Mouse (Mus musculus) layer of hippocampus, adult 2 months (tissue): ENCODE measurements around the gene Tectb. TPM values are rescaled to one million over a fixed set of nuclear protein-coding genes. Genes with fewer than 3 reads are reported as not detected.
A peak's percentile ranks its signal among the peaks of the same experiment; 100 is the strongest.

Source experiments
- DNase-seq, 2 experiments: peaks; one replicate each; pipeline ENCODE4 v3.0.0; 2022; ENCODE audit warnings: low spot score in 2 of 2
- H3K27ac ChIP-seq: fragments of 200-600 bp; 2 replicates; pipeline ENCODE4 v1.8.1; 2022
- H3K4me3 ChIP-seq: fragments of 200-600 bp; 2 replicates; pipeline ENCODE4 v1.8.1; 2022; ENCODE audit warnings: mild to moderate bottlenecking
- CTCF ChIP-seq: fragments of 200-600 bp; conservative IDR thresholded peaks from 2 replicates; pipeline ENCODE4 v1.8.1; 2022; ENCODE audit warnings: antibody characterized with exemption, mild to moderate bottlenecking, moderate library complexity
- total RNA-seq, 2 experiments: library from RNA; stranded (reverse); gene quantifications; 2 replicates each; pipeline ENCODE4 v1.2.3; 2021

The Tectb gene
- total RNA-seq, 2 experiments from 2014 or later, result 0.15 TPM; not detected in 1

- no peak overlapping the region for H3K27ac ChIP-seq
- peak; percentile 66 to 72 for DNase-seq
- no peak overlapping the region for H3K4me3 ChIP-seq
- peak; percentile 90 for TF ChIP-seq CTCF
Observed at GRCm38 (mm10) chr19:55206482-55207138, 26.1 kb downstream of the Tectb start.

DNA sequence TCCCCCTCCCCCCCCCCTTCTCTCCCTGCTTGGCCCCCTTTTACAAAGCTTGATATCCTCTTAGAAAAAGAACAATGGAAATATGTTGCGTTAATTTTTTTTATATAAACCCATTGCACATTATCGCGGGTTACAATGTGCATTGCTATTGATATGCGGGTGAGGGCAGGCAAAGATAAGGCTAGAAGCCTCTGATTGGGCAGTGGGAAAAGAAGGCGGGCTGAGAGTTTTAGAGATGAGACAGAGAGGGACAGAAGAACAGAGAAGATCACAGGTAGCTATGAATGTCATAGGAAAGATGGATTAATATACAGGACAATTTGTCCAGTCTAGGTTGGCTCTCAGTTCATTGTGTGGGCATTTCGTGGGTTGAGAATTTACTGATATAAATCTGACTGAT is 26.7 kb downstream of the Tectb start:
- DNase-seq, result no peak
- TF ChIP-seq CTCF, result no peak
- no peak overlapping the region for H3K4me3 ChIP-seq
- H3K27ac ChIP-seq, result no peak overlapping the region

- H3K4me3 ChIP-seq, result no peak overlapping the region
- no peak for TF ChIP-seq CTCF
- H3K27ac ChIP-seq, result no peak overlapping the region
- DNase-seq, result no peak
Observed at GRCm38 (mm10) chr19:55207746-55208538, 27.4 kb downstream of the Tectb start.

DNA sequence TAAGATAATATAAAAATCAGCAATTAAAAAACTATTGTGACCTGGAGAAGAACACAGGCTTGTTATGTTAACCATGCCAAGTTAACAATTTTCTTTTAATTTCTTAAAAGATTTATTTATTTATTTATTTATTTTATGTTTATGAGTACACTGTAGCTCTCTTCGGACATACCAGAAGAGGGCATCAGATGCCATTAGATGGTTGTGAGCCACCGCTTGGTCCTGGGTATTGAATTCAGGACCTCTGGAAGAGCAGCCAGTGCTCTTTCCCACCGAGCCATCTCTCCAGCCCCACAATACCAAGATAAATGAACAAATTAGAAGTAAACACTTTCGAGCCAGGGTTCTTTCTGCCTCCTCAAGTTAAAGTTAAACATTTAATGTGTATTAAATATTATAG is 28.1 kb downstream of the Tectb start:
- Histone ChIP-seq H3K27ac (no peak overlapping the region), H3K4me3 (no peak overlapping the region)
- peak; percentile 50 for TF ChIP-seq CTCF
- no peak for DNase-seq

- no peak overlapping the region for H3K27ac ChIP-seq
- no peak for DNase-seq
- TF ChIP-seq CTCF, result no peak
- no peak overlapping the region for H3K4me3 ChIP-seq
Observed at GRCm38 (mm10) chr19:55209084-55209483, 28.6 kb downstream of the Tectb start.

DNA sequence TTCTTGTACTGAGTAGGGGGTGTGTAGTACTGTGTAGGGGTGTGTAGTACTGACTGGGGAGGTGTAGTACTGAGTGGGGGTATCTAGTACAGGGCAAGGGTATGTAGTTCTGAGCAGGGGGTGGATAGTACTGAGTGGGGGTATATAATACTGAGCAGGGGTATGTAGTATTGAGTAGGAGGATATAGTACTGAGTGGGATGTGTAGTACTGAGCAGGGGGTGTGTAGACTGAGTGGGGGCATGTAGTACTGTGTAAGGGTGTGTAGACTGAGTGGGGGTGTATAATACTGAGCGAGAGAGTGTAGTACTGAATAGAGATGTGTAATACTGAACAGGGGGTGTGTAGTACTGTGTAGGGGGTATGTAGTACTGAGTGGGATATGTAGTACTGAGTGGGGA is 31.2 kb downstream of the Tectb start:
- no peak for DNase-seq
- no peak for TF ChIP-seq CTCF
- H3K4me3 ChIP-seq, result no peak overlapping the region
- H3K27ac ChIP-seq, result no peak overlapping the region

DNA sequence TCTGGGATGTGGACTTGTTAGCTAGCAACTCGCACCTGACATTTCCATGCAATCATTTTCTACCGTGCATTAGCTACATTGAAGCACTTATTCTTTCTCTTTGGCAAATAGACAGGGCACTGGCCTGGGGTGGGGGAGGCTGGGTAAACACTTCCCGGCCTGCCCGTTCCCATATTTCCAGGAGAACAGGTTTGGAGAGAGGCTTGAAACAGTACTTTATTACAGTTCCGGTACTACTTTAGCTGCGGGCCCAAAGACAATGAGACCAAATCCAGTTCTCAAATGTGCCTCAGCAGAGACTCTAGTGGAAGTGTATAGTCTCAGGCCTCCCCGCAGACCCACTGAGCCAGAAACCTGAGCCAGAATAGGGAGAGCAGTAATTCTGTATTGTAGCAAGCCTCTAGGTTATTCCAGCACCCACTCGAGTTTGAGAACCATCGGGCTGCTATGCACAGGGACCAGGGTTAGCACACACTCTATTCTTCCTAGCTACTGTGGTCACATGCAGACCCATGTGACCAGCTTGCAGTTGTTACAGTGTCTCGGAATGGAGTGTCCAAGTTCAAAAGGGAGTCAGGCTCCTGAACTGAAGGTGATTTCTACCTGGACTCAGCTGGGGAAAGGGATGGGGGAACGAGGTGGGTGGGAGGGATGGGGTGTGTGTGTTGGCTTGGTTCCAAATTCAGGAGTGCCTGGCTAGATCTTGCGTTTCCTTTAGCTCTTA is 33.2 kb downstream of the Tectb start:
- no peak for TF ChIP-seq CTCF
- H3K27ac ChIP-seq, result no peak overlapping the region
- DNase-seq, result no peak
- no peak overlapping the region for H3K4me3 ChIP-seq

DNA sequence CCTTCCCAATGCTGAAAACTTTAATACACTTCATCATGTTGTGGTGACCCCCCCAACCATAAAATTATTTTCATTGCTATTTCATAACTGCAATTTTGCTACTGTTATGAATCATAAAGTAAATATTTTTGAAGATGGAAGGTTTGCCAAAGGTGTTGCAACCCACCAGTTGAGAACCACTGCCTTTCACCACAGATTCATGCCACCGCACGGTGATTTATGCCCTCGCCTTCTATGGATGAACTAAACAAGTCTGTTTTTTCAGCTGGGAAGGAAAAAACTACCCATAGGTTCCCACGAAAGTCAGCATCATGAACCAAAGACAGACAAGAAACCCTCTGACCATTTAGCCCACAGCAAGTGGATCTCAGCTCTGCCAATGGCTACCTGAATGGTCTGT is 36.3 kb downstream of the Tectb start:
- no peak for TF ChIP-seq CTCF
- Histone ChIP-seq H3K27ac (peak overlapping the region; percentile 87), H3K4me3 (no peak overlapping the region)
- DNase-seq, result no peak

- peak; percentile 67 to 80 for DNase-seq
- H3K4me3 ChIP-seq, result no peak overlapping the region
- H3K27ac ChIP-seq, result peak overlapping the region; percentile 87
- no peak for TF ChIP-seq CTCF
Observed at GRCm38 (mm10) chr19:55217365-55217764, 36.8 kb downstream of the Tectb start.

- H3K27ac ChIP-seq, result peak overlapping the region; percentile 87
- peak; percentile 95 for TF ChIP-seq CTCF
- DNase-seq, result peak; percentile 82 to 91
- H3K4me3 ChIP-seq, result peak overlapping the region; percentile 45
Observed at GRCm38 (mm10) chr19:55218192-55218739, 37.7 kb downstream of the Tectb start.

DNA sequence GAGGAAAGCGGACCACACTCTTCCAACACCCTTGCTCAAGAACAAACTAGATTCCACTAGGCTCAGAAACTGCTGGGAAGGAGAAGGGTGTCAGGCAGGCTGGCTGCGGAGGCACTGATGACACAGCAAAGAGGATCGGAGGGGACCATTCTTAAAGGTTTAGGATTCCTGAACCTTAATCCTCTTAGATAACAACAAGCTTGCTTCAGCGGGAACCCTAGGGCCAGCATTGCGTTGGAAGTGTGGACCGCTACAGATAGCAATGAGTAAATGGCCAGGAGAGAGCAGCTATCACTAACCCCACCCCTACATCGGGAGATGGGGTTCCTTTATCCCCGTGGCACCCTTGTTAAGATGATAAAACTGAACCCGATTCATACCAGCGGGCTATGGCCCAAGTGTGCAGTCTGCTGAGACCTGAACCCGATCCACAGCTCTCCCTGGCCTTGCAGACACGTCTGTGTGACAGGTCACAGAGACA is 38.2 kb downstream of the Tectb start:
- peak overlapping the region; percentile 87 for H3K27ac ChIP-seq
- no peak for DNase-seq

GRCm38 (mm10) chr19:55219359-55219758 is 38.8 kb downstream of the Tectb start:
- TF ChIP-seq CTCF, result no peak
- Histone ChIP-seq H3K27ac (peak overlapping the region; percentile 87), H3K4me3 (peak overlapping the region; percentile 45; the same call in 1 of the 2 replicates)
- no peak for DNase-seq

More for the DNA sequence above, 38.2 kb downstream of the Tectb start:
- H3K4me3 ChIP-seq, result peak overlapping the region; percentile 45
- no peak for TF ChIP-seq CTCF

- peak; percentile 29 to 49 for DNase-seq
- no peak for TF ChIP-seq CTCF
- H3K4me3 ChIP-seq, result no peak overlapping the region
- peak overlapping the region; percentile 32; the same call in 1 of the 2 replicates for H3K27ac ChIP-seq
Observed at GRCm38 (mm10) chr19:55221208-55221607, 40.7 kb downstream of the Tectb start.
